Mouse (Mus musculus): ENCODE measurements around the gene Calm3. TPM values are rescaled to one million over a fixed set of nuclear protein-coding genes. Genes with fewer than 3 reads are reported as not detected.

Gene Calm3
- polyA plus RNA-seq, 1 experiment = 336 TPM

- Histone ChIP-seq H3K79me2 (ENCODE audit: control insufficient read depth, insufficient read depth) (peaks cover 19% of the 10 kb centered on the region), H3K36me3 (ENCODE audit: control insufficient read depth, insufficient read depth) (peaks cover 3% of the 10 kb centered on the region), H3K27me3 (ENCODE audit: control insufficient read depth, insufficient read depth, insufficient read length) (no peaks in the 10 kb centered on the region), H3K4me2 (ENCODE audit: low read depth) (no peak overlapping the region), H3ac (ENCODE audit: control insufficient read depth, insufficient read length) (no peak overlapping the region), H3K4me3 (no peak overlapping the region)
- TF ChIP-seq MYOG (IDR thresholded peaks at IDR 0.05; ENCODE audit: control insufficient read depth in 1 of 3, insufficient read depth in 1 of 3, insufficient read length in 2 of 3, low read depth in 2 of 3) = no peak
- no peak for TF ChIP-seq USF1 (IDR thresholded peaks at IDR 0.05; ENCODE audit: low read depth)
- no peak for TF ChIP-seq E2F4 (IDR thresholded peaks at IDR 0.05; ENCODE audit: insufficient read depth)
- no peak for TF ChIP-seq POLR2A (IDR thresholded peaks at IDR 0.05; ENCODE audit: insufficient read length, low read depth)
- no peak for TF ChIP-seq CEBPB (IDR thresholded peaks at IDR 0.05; ENCODE audit: insufficient read depth, poor library complexity, severe bottlenecking)
- TF ChIP-seq MYOD1 (IDR thresholded peaks at IDR 0.05; ENCODE audit: control insufficient read depth in 1 of 3, insufficient read length in 2 of 3, low read depth in 2 of 3) = no peak
- no peak for TF ChIP-seq TCF3 (IDR thresholded peaks at IDR 0.05; ENCODE audit: insufficient read length, low read depth)
- no peak for TF ChIP-seq POLR2AphosphoS2 (IDR thresholded peaks at IDR 0.05; ENCODE audit: insufficient read length, low read depth)
- TF ChIP-seq TCF12 (IDR thresholded peaks at IDR 0.05; ENCODE audit: insufficient read depth, poor library complexity, severe bottlenecking) = no peak
- TF ChIP-seq REST (IDR thresholded peaks at IDR 0.05; ENCODE audit: insufficient read depth, insufficient read length) = no peak
- no peak for TF ChIP-seq MAX (IDR thresholded peaks at IDR 0.05; ENCODE audit: low read depth)
- no peak for TF ChIP-seq SRF (IDR thresholded peaks at IDR 0.05; ENCODE audit: control insufficient read depth, insufficient read length, low read depth)
Measured at GRCm38 (mm10) chr7:16916342-16917265, 7.3 kb downstream of the Calm3 start.

DNA sequence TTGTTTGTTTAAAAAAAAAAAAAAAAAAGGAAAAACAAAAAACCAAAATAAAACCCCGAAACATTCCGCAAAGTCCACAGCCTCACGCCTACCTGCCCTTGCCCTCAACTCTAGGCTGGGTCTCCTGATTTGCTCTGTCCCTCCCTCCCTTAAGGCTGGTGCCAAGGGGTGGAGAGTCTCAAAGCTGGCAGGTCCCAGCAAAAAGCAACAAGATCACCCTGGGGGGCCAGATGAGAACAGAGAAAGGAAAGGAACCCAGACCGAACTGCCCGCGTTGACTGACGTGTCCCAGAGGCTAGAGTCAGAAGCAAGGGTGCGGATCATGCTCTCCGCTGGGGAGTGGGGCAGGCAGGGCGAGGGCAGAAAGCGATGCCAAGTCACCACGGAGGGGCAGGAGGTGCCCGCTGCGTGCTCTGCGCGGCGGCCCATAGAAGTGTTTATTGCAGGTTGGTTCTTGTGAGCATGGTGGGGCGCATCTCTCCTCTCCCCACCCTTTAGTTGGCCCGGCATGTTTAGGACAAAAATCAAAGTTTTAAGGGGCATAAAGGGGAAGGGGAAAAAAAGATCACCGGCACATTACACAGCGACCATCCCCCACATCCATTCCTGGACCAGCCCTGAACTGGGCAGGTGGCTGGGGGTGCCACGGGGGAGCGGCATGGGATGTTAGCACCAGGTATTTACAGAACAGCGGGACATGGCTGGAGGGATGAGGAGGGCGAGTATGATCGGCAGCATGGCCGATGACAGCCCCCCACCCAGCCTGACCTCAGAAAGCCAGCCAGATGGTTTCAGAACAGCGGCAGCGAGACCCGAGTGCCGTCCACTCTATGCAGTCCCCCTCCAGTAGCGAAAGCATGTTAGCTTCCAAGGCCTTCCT is 8.2 kb downstream of the Calm3 start:
- TF ChIP-seq MYOD1 (IDR thresholded peaks at IDR 0.05; ENCODE audit: control insufficient read depth in 1 of 3, insufficient read length in 2 of 3, low read depth in 2 of 3) (no peak), SRF (IDR thresholded peaks at IDR 0.05; ENCODE audit: control insufficient read depth, insufficient read length, low read depth) (no peak), POLR2AphosphoS2 (IDR thresholded peaks at IDR 0.05; ENCODE audit: insufficient read length, low read depth) (peak; percentile 40), E2F4 (IDR thresholded peaks at IDR 0.05; ENCODE audit: insufficient read depth) (no peak), POLR2A (IDR thresholded peaks at IDR 0.05; ENCODE audit: insufficient read length, low read depth) (no peak)
- Histone ChIP-seq H3K27me3 (ENCODE audit: control insufficient read depth, insufficient read depth, insufficient read length) (no peaks in the 10 kb centered on the region), H3K36me3 (ENCODE audit: control insufficient read depth, insufficient read depth) (peaks cover 3% of the 10 kb centered on the region), H3ac (ENCODE audit: control insufficient read depth, insufficient read length) (no peak overlapping the region), H3K4me2 (ENCODE audit: low read depth) (no peak overlapping the region), H3K79me2 (ENCODE audit: control insufficient read depth, insufficient read depth) (peaks cover 10% of the 10 kb centered on the region), H3K4me3 (no peak overlapping the region)

- Histone ChIP-seq H3K4me3 (no peak overlapping the region), H3K27me3 (ENCODE audit: control insufficient read depth, insufficient read depth, insufficient read length) (no peaks in the 10 kb centered on the region), H3ac (ENCODE audit: control insufficient read depth, insufficient read length) (no peak overlapping the region), H3K4me2 (ENCODE audit: low read depth) (no peak overlapping the region), H3K79me2 (ENCODE audit: control insufficient read depth, insufficient read depth) (peaks cover under 1% of the 10 kb centered on the region), H3K36me3 (ENCODE audit: control insufficient read depth, insufficient read depth) (peaks cover 3% of the 10 kb centered on the region)
- peak; percentile 51 for TF ChIP-seq POLR2AphosphoS2 (IDR thresholded peaks at IDR 0.05; ENCODE audit: insufficient read length, low read depth)
- TF ChIP-seq E2F4 (IDR thresholded peaks at IDR 0.05; ENCODE audit: insufficient read depth) = no peak
Measured at GRCm38 (mm10) chr7:16914453-16915343, 9.2 kb downstream of the Calm3 start.

GRCm38 (mm10) chr7:16913806-16914452 is 10.0 kb downstream of the Calm3 start:
- TF ChIP-seq TCF3 (IDR thresholded peaks at IDR 0.05; ENCODE audit: insufficient read length, low read depth) = no peak
- TF ChIP-seq POLR2A (IDR thresholded peaks at IDR 0.05; ENCODE audit: insufficient read length, low read depth) = peak; percentile 22
- no peak for TF ChIP-seq CEBPB (IDR thresholded peaks at IDR 0.05; ENCODE audit: insufficient read depth, poor library complexity, severe bottlenecking)
- no peaks in the 10 kb centered on the region for H3K27me3 ChIP-seq (ENCODE audit: control insufficient read depth, insufficient read depth, insufficient read length)
- H3K4me2 ChIP-seq (ENCODE audit: low read depth) = peak overlapping the region; percentile 44
- H3K79me2 ChIP-seq (ENCODE audit: control insufficient read depth, insufficient read depth) = peaks cover 4% of the 10 kb centered on the region
- peaks cover 3% of the 10 kb centered on the region for H3K36me3 ChIP-seq (ENCODE audit: control insufficient read depth, insufficient read depth)
- no peak overlapping the region for H3K4me3 ChIP-seq
- no peak overlapping the region for H3ac ChIP-seq (ENCODE audit: control insufficient read depth, insufficient read length)
